Mouse (Mus musculus) lung, embryonic 14.5 days (tissue): ENCODE data around the gene Tap2. TPM values are rescaled to one million over a fixed set of nuclear protein-coding genes. Genes with fewer than 3 reads are reported as not detected.

Experiments
- ATAC-seq: fragments of 200-750 bp; cut with Nextera tagmentation; 2 replicates; pipeline ENCODE4 v1.8.0; 2017; ENCODE audit warnings: mild to moderate bottlenecking, moderate TSS enrichment, moderate library complexity; ENCODE audit not compliant: insufficient read depth
- DNase-seq: peaks from one replicate; pipeline ENCODE4 v3.0.0-alpha.2; 2015
- H3K27ac ChIP-seq: fragments of 300-500 bp; sonication (generic); 2 replicates; pipeline ENCODE4 v1.5.1; 2014; ENCODE audit warnings: low read depth, mild to moderate bottlenecking, moderate library complexity
- H3K27me3 ChIP-seq: fragments of 300-500 bp; sonication (generic); 2 replicates; pipeline ENCODE4 v1.6.1; 2014; ENCODE audit warnings: low read length, control low read depth; ENCODE audit not compliant: insufficient read depth
- H3K36me3 ChIP-seq: fragments of 300-500 bp; sonication (generic); 2 replicates; pipeline ENCODE4 v1.6.1; 2014; ENCODE audit warnings: control low read depth; ENCODE audit not compliant: insufficient read depth
- H3K4me1 ChIP-seq: fragments of 300-500 bp; sonication (generic); 2 replicates; pipeline ENCODE4 v1.6.1; 2014; ENCODE audit warnings: antibody characterized with exemption, control low read depth; ENCODE audit not compliant: insufficient read depth
- H3K4me2 ChIP-seq: fragments of 300-500 bp; sonication (generic); 2 replicates; pipeline ENCODE4 v1.6.1; 2014; ENCODE audit warnings: mild to moderate bottlenecking
- H3K4me3 ChIP-seq: fragments of 300-500 bp; sonication (generic); 2 replicates; pipeline ENCODE4 v1.5.1; 2014; ENCODE audit warnings: low read depth, low read length
- H3K9ac ChIP-seq: fragments of 300-500 bp; sonication (generic); 2 replicates; pipeline ENCODE4 v1.6.1; 2014
- H3K9me3 ChIP-seq: fragments of 300-500 bp; sonication (generic); 2 replicates; pipeline ENCODE4 v1.6.1; 2016; ENCODE audit warnings: low read depth, low read length, control low read depth
- CTCF ChIP-seq: IDR thresholded peaks from 2 replicates; pipeline ENCODE4 v1.5.1; 2016; ENCODE audit warnings: antibody characterized with exemption, low read depth
- WGBS: fragments of 180-500 bp; shearing (Covaris S2); extraction: QIAGEN DNeasy Blood & Tissue Kit; methylation state at CpG from one replicate; pipeline ENCODE4 v1.1.7; 2014; 5-methylcytosine and 5-hydroxymethylcytosine counted together
- polyA plus RNA-seq: library from polyadenylated mRNA; unstranded; fragments of >200 nt; fragmentation: Nextera tagmentation; extraction: Ambion mirVana; gene quantifications from 2 replicates; pipeline ENCODE4 v1.2.1, GENCODE M21; 2014

Tap2 gene
- polyA plus RNA-seq, 1 experiment from 2014 or later, result 3.7 TPM

GRCm38 (mm10) chr17:34196491-34196890 is 6.8 kb upstream of the Tap2 start:
- Histone ChIP-seq H3K4me3 (no peak overlapping the region), H3K27ac (no peak overlapping the region), H3K9me3 (no peaks in the 10 kb centered on the region), H3K27me3 (peaks cover 73% of the 10 kb centered on the region), H3K4me2 (no peak overlapping the region), H3K4me1 (no peaks in the 10 kb centered on the region), H3K36me3 (no peaks in the 10 kb centered on the region), H3K9ac (no peak overlapping the region)
- no peak for TF ChIP-seq CTCF
- WGBS, result 31% methylated on average over 12 of the region's 12 CpGs
- no peak for ATAC-seq
- no peak for DNase-seq

GRCm38 (mm10) chr17:34196941-34197894 is 6.1 kb upstream of the Tap2 start, which contains the start of gene Psmb8:
TSS of gene Psmb8 (plus strand) at chr17:34197721.
- no peaks in the 10 kb centered on the region for H3K9me3 ChIP-seq
- peak within 1 kb of the TSS; percentile 36 for H3K9ac ChIP-seq
- H3K4me3 ChIP-seq, result peak within 1 kb of the TSS; percentile 43
- TF ChIP-seq CTCF, result no peak
- no peaks in the 10 kb centered on the region for H3K4me1 ChIP-seq
- H3K4me2 ChIP-seq, result peak within 1 kb of the TSS; percentile 69
- WGBS, result 3% methylated on average over 41 of the region's 41 CpGs
- no peak within 1 kb of the TSS for H3K27ac ChIP-seq
- ATAC-seq, result peak; percentile 90
- no peaks in the 10 kb centered on the region for H3K36me3 ChIP-seq
- DNase-seq, result peak; percentile 95
- peaks cover 69% of the 10 kb centered on the region for H3K27me3 ChIP-seq

GRCm38 (mm10) chr17:34197904-34198520 is 5.3 kb upstream of the Tap2 start:
- Histone ChIP-seq H3K27ac (no peak overlapping the region), H3K4me2 (peak overlapping the region; percentile 69), H3K9ac (peak overlapping the region; percentile 36), H3K36me3 (no peaks in the 10 kb centered on the region), H3K9me3 (no peaks in the 10 kb centered on the region), H3K4me1 (no peaks in the 10 kb centered on the region), H3K27me3 (peaks cover 61% of the 10 kb centered on the region), H3K4me3 (peak overlapping the region; percentile 43)
- ATAC-seq (peak; percentile 11; the same call in 1 of the 2 replicates), DNase-seq (peak; percentile 35)
- 4% methylated on average over 32 of the region's 32 CpGs for WGBS
- no peak for TF ChIP-seq CTCF

GRCm38 (mm10) chr17:34198521-34198912 is 4.8 kb upstream of the Tap2 start:
- Histone ChIP-seq H3K27me3 (peaks cover 57% of the 10 kb centered on the region), H3K9me3 (no peaks in the 10 kb centered on the region), H3K36me3 (no peaks in the 10 kb centered on the region), H3K4me1 (no peaks in the 10 kb centered on the region), H3K27ac (no peak overlapping the region), H3K9ac (peak overlapping the region; percentile 36), H3K4me2 (peak overlapping the region; percentile 69), H3K4me3 (peak overlapping the region; percentile 43)
- DNase-seq (no peak), ATAC-seq (peak; percentile 15; the same call in 1 of the 2 replicates)
- WGBS, result 8% methylated on average over 11 of the region's 11 CpGs
- no peak for TF ChIP-seq CTCF

GRCm38 (mm10) chr17:34199050-34199619 is 4.2 kb upstream of the Tap2 start:
- Histone ChIP-seq H3K4me1 (no peaks in the 10 kb centered on the region), H3K27me3 (peaks cover 51% of the 10 kb centered on the region), H3K27ac (no peak overlapping the region), H3K9me3 (no peaks in the 10 kb centered on the region), H3K4me3 (no peak overlapping the region), H3K4me2 (no peak overlapping the region), H3K36me3 (no peaks in the 10 kb centered on the region), H3K9ac (no peak overlapping the region)
- DNase-seq (no peak), ATAC-seq (no peak)
- WGBS, result 59% methylated on average over 12 of the region's 12 CpGs
- no peak for TF ChIP-seq CTCF

- H3K36me3 ChIP-seq, result no peaks in the 10 kb centered on the region
- H3K9ac ChIP-seq, result no peak overlapping the region
- no peak for TF ChIP-seq CTCF
- H3K27ac ChIP-seq, result no peak overlapping the region
- WGBS, result 83% methylated on average over 10 of the region's 10 CpGs
- no peak for ATAC-seq
- no peaks in the 10 kb centered on the region for H3K4me1 ChIP-seq
- H3K27me3 ChIP-seq, result peaks cover 46% of the 10 kb centered on the region
- no peak overlapping the region for H3K4me2 ChIP-seq
- DNase-seq, result no peak
- no peak overlapping the region for H3K4me3 ChIP-seq
- H3K9me3 ChIP-seq, result no peaks in the 10 kb centered on the region
These were observed 3.3 kb upstream of the Tap2 start for GRCm38 (mm10) chr17:34200047-34200446.
